9 mouse cellular contexts compared by ENCODE assay signal in genomic region chr11:120659509-120660300, GRCm38 (mm10). TPM values are rescaled to one million over a fixed set of nuclear protein-coding genes. Genes with fewer than 3 reads are reported as not detected.
A peak's percentile ranks its signal among the peaks of the same experiment; 100 is the strongest.
DNase-seq lines count a peak whose midpoint lies in the region; ATAC-seq lines count a peak whose summit lies in the region.
"Had no signal": no experiment of that assay in that cellular context is flagged by ENCODE, and none has a peak within 500 bp of the region (broad histone marks: within the 10 kb centered on the region; RNA-seq: fewer than 3 reads in every experiment).

No protein-coding gene starts in this region.

- H3K4me3 ChIP-seq in heart, embryonic 14.5 days (ENCODE audit: control insufficient read depth in 1 of 2, insufficient read depth in 1 of 2, low read depth in 1 of 2, low read length in 2 of 2): peak overlapping the region; percentile 43 to 45
- H3K4me3 ChIP-seq in embryonic facial prominence, embryonic 10.5 days: peak overlapping the region; percentile 60
- peak overlapping the region; percentile 31 for H3K4me3 ChIP-seq in midbrain, embryonic 14.5 days (replicated peaks; ENCODE audit: low read depth, low read length)

- no peaks in the 10 kb centered on the region for H3K36me3 ChIP-seq in heart, embryonic 14.5 days (ENCODE audit: control insufficient read depth, insufficient read depth, low read length)
- H3K36me3 ChIP-seq in embryonic facial prominence, embryonic 10.5 days (replicated peaks): no peaks in the 10 kb centered on the region
- H3K36me3 ChIP-seq in midbrain, embryonic 14.5 days (ENCODE audit: control insufficient read depth, insufficient read depth, low read length): no peaks in the 10 kb centered on the region
- H3K36me3 ChIP-seq: G1E had no signal

- H3K9ac ChIP-seq in heart, embryonic 14.5 days (ENCODE audit: low read length): peak overlapping the region; percentile 57; the same call in 1 of the 2 replicates
- H3K9ac ChIP-seq in midbrain, embryonic 14.5 days (replicated peaks; ENCODE audit: low read length): 0 out of 2 replicates have a peak overlapping the region, but pooled peaks have one; percentile 34

- no peak overlapping the region for H3K27ac ChIP-seq in heart, embryonic 14.5 days (replicated peaks in 1 of 2; ENCODE audit: control insufficient read depth in 1 of 2, insufficient read depth in 1 of 2, low read depth in 2 of 2, low read length in 2 of 2)
- H3K27ac ChIP-seq in embryonic facial prominence, embryonic 10.5 days (replicated peaks): peak overlapping the region; percentile 75
- no peak overlapping the region for H3K27ac ChIP-seq in midbrain, embryonic 14.5 days (replicated peaks; ENCODE audit: low read depth, low read length)

- peak overlapping the region; percentile 82 for H3K4me2 ChIP-seq in heart, embryonic 14.5 days (ENCODE audit: low read length)
- H3K4me2 ChIP-seq in midbrain, embryonic 14.5 days (ENCODE audit: low read length): peak overlapping the region; percentile 57

- peaks cover 7 to 28% of the 10 kb centered on the region in 2 experiments for H3K4me1 ChIP-seq in heart, embryonic 14.5 days (ENCODE audit: control insufficient read depth in 2 of 2, insufficient read depth in 2 of 2, low read length in 2 of 2)
- peaks cover 31% of the 10 kb centered on the region for H3K4me1 ChIP-seq in embryonic facial prominence, embryonic 10.5 days
- H3K4me1 ChIP-seq in midbrain, embryonic 14.5 days (ENCODE audit: control insufficient read depth, insufficient read depth, low read length): peaks cover 11% of the 10 kb centered on the region; the same call in 1 of the 2 replicates

- DNase-seq in heart, postnatal 4 days: no peak
- peak; percentile 39 for DNase-seq in embryonic facial prominence, embryonic 10.5 days (ENCODE audit: low spot score)
- peak; percentile 36 for DNase-seq in kidney, adult 9 months
- DNase-seq in midbrain, embryonic 14.5 days: peak; percentile 7
- no peak for DNase-seq in urinary bladder, postnatal 25 days (ENCODE audit: low spot score)
- no peak for DNase-seq in urinary bladder, postnatal 4 days (ENCODE audit: low spot score in 2 of 2)
- no peak for DNase-seq in layer of hippocampus, postnatal 14 days (ENCODE audit: low spot score in 2 of 2)

- ATAC-seq in heart, embryonic 14.5 days (ENCODE audit: insufficient number of reproducible peaks, insufficient read depth, low FRiP score, low read depth): no peak
- no peak for ATAC-seq in midbrain, embryonic 14.5 days (ENCODE audit: low FRiP score, low TSS enrichment)

- H3K9me3 ChIP-seq in heart, embryonic 14.5 days (ENCODE audit: control insufficient read depth, low read length): no peaks in the 10 kb centered on the region
- no peaks in the 10 kb centered on the region for H3K9me3 ChIP-seq in embryonic facial prominence, embryonic 10.5 days
- H3K9me3 ChIP-seq in midbrain, embryonic 14.5 days (ENCODE audit: control insufficient read depth, low read length): no peaks in the 10 kb centered on the region

- peaks cover 70% of the 10 kb centered on the region for H3K27me3 ChIP-seq in heart, embryonic 14.5 days (ENCODE audit: control insufficient read depth, insufficient read depth, low read length)
- H3K27me3 ChIP-seq in embryonic facial prominence, embryonic 10.5 days (replicated peaks; ENCODE audit: low read depth, poor library complexity, severe bottlenecking): peaks cover 98% of the 10 kb centered on the region
- H3K27me3 ChIP-seq in midbrain, embryonic 14.5 days (ENCODE audit: control insufficient read depth, insufficient read depth, low read length): peaks cover 50% of the 10 kb centered on the region

- WGBS in heart, embryonic 14.5 days: 2% methylated on average over 49 of the region's 50 CpGs
- 2% methylated on average over 50 of the region's 50 CpGs for WGBS in embryonic facial prominence, embryonic 10.5 days
- WGBS in midbrain, embryonic 14.5 days: 2% methylated on average over 48 of the region's 50 CpGs

RNA-seq across cellular contexts. Expression of gene Notum, which starts 1.3 kb away (rescaled TPM):
- polyA plus RNA-seq in heart, embryonic 14.5 days (2014; fragmentation: Nextera tagmentation; extraction: Ambion mirVana): 1.1 and 1.6 TPM in 2 replicates
- under 1 TPM; 0.16 to 0.26 TPM for total RNA-seq in heart, postnatal 4 days (2021)
- polyA plus RNA-seq in embryonic facial prominence, embryonic 10.5 days (2016; fragmentation: Nextera tagmentation; extraction: Ambion mirVana): 4.4 and 4.8 TPM in 2 replicates
- polyA plus RNA-seq in midbrain, embryonic 14.5 days (2014; fragmentation: Nextera tagmentation; extraction: Ambion mirVana): 0.59 and 1.3 TPM in 2 replicates
- 10 to 100 TPM in 1 of 2 experiments, 1 to 10 TPM in 1; 7.9 to 10.2 TPM for total RNA-seq in layer of hippocampus, postnatal 14 days (2021)
- polyA plus RNA-seq: G1E had no signal

RNA-seq across cellular contexts. Expression of gene Myadml2, which starts 11.7 kb away (rescaled TPM):
- polyA plus RNA-seq in heart, embryonic 14.5 days (2014; fragmentation: Nextera tagmentation; extraction: Ambion mirVana): 19.4 and 19.5 TPM in 2 replicates
- 10 to 100 TPM; 26.3 to 28.1 TPM for total RNA-seq in heart, postnatal 4 days (2021)
- polyA plus RNA-seq in embryonic facial prominence, embryonic 10.5 days (2016; fragmentation: Nextera tagmentation; extraction: Ambion mirVana): not detected in 2 replicates
- polyA plus RNA-seq in midbrain, embryonic 14.5 days (2014; fragmentation: Nextera tagmentation; extraction: Ambion mirVana): 0.51 and 1.5 TPM in 2 replicates
- total RNA-seq in layer of hippocampus, postnatal 14 days (2021): 1 to 10 TPM; 3.0 to 3.5 TPM
- total RNA-seq: G1E had no signal
- polyA plus RNA-seq: G1E had no signal

RNA-seq across cellular contexts. Expression of gene Aspscr1, which starts 13.1 kb away (rescaled TPM):
- 96.6 and 106 TPM in 2 replicates for polyA plus RNA-seq in heart, embryonic 14.5 days (2014; fragmentation: Nextera tagmentation; extraction: Ambion mirVana)
- 10 to 100 TPM; 62.7 to 64.0 TPM for total RNA-seq in heart, postnatal 4 days (2021)
- polyA plus RNA-seq in embryonic facial prominence, embryonic 10.5 days (2016; fragmentation: Nextera tagmentation; extraction: Ambion mirVana): 151 and 155 TPM in 2 replicates
- polyA plus RNA-seq in midbrain, embryonic 14.5 days (2014; fragmentation: Nextera tagmentation; extraction: Ambion mirVana): 136 and 141 TPM in 2 replicates
- 10 to 100 TPM; 54.2 to 58.9 TPM for total RNA-seq in layer of hippocampus, postnatal 14 days (2021)

RNA-seq across cellular contexts. Expression of gene Pycr1, which starts 16.1 kb away (rescaled TPM):
- polyA plus RNA-seq in heart, embryonic 14.5 days (2014; fragmentation: Nextera tagmentation; extraction: Ambion mirVana): 17.1 and 22.3 TPM in 2 replicates
- total RNA-seq in heart, postnatal 4 days (2021): 1 to 10 TPM; 7.9 to 8.0 TPM
- polyA plus RNA-seq in embryonic facial prominence, embryonic 10.5 days (2016; fragmentation: Nextera tagmentation; extraction: Ambion mirVana): 32.7 and 33.7 TPM in 2 replicates
- 17.0 and 18.5 TPM in 2 replicates for polyA plus RNA-seq in midbrain, embryonic 14.5 days (2014; fragmentation: Nextera tagmentation; extraction: Ambion mirVana)
- total RNA-seq in layer of hippocampus, postnatal 14 days (2021): 1 to 10 TPM; 4.7 to 5.1 TPM

RNA-seq across cellular contexts. Expression of gene Mafg, which starts 26.3 kb away (rescaled TPM):
- 16.6 and 18.1 TPM in 2 replicates for polyA plus RNA-seq in heart, embryonic 14.5 days (2014; fragmentation: Nextera tagmentation; extraction: Ambion mirVana)
- 10 to 100 TPM; 23.4 to 25.8 TPM for total RNA-seq in heart, postnatal 4 days (2021)
- polyA plus RNA-seq in embryonic facial prominence, embryonic 10.5 days (2016; fragmentation: Nextera tagmentation; extraction: Ambion mirVana): 24.2 and 25.1 TPM in 2 replicates
- polyA plus RNA-seq in midbrain, embryonic 14.5 days (2014; fragmentation: Nextera tagmentation; extraction: Ambion mirVana): 37.4 and 42.5 TPM in 2 replicates
- total RNA-seq in layer of hippocampus, postnatal 14 days (2021): 10 to 100 TPM; 85.5 to 89.8 TPM

Comparison
In these comparisons a context has a peak if more than half of its experiments do, and no peak if none do; other contexts are left out.
1. DNase-seq: peak in embryonic facial prominence, embryonic 10.5 days (single experiment), kidney, adult 9 months (single experiment) and midbrain, embryonic 14.5 days (single experiment); none in heart, postnatal 4 days (single experiment), urinary bladder, postnatal 25 days (single experiment), urinary bladder, postnatal 4 days (0 of 2) and layer of hippocampus, postnatal 14 days (0 of 2).
2. Peak in every context shown above with its lines, with median percentiles within 50 percentile points of each other: H3K4me3 ChIP-seq.